Mouse (Mus musculus) neural tube, embryonic 12.5 days (tissue): ENCODE data around the gene Tspan5. TPM values are rescaled to one million over a fixed set of nuclear protein-coding genes. Genes with fewer than 3 reads are reported as not detected.

Experiments
- ATAC-seq: fragments of 200-750 bp; cut with Nextera tagmentation; 2 replicates; pipeline ENCODE4 v1.8.0; 2017; ENCODE audit warnings: low read depth, mild to moderate bottlenecking, moderate TSS enrichment, moderate library complexity; ENCODE audit not compliant: low FRiP score
- H3K27ac ChIP-seq: fragments of 300-500 bp; sonication (generic); 2 replicates; pipeline ENCODE4 v1.5.1; 2016
- H3K27me3 ChIP-seq: fragments of 300-500 bp; sonication (generic); replicated peaks from 2 replicates; pipeline ENCODE4 v1.6.1; 2016; ENCODE audit warnings: mild to moderate bottlenecking
- H3K36me3 ChIP-seq: fragments of 300-500 bp; sonication (generic); 2 replicates; pipeline ENCODE4 v1.6.1; 2016; ENCODE audit warnings: mild to moderate bottlenecking
- H3K4me1 ChIP-seq: fragments of 300-500 bp; sonication (generic); 2 replicates; pipeline ENCODE4 v1.6.1; 2016
- H3K4me2 ChIP-seq: fragments of 300-500 bp; sonication (generic); replicated peaks from 2 replicates; pipeline ENCODE4 v1.6.1; 2016; ENCODE audit warnings: mild to moderate bottlenecking
- H3K4me3 ChIP-seq: fragments of 300-500 bp; sonication (generic); 2 replicates; pipeline ENCODE4 v1.5.1; 2016
- H3K9ac ChIP-seq: fragments of 300-500 bp; sonication (generic); 2 replicates; pipeline ENCODE4 v1.6.1; 2016; ENCODE audit warnings: mild to moderate bottlenecking
- H3K9me3 ChIP-seq: fragments of 300-500 bp; sonication (generic); 2 replicates; pipeline ENCODE4 v1.6.1; 2016; ENCODE audit warnings: mild to moderate bottlenecking
- WGBS: fragments of 180-500 bp; shearing (Covaris S2); methylation state at CpG from one replicate; pipeline ENCODE4 v1.1.7; 2016; 5-methylcytosine and 5-hydroxymethylcytosine counted together
- polyA plus RNA-seq: library from polyadenylated mRNA; unstranded; fragments of >200 nt; fragmentation: Nextera tagmentation; extraction: Ambion mirVana; gene quantifications from 2 replicates; pipeline ENCODE4 v1.2.1, GENCODE M21; 2016

The Tspan5 gene
- polyA plus RNA-seq, 1 experiment from 2014 or later = 95.3 TPM

DNA sequence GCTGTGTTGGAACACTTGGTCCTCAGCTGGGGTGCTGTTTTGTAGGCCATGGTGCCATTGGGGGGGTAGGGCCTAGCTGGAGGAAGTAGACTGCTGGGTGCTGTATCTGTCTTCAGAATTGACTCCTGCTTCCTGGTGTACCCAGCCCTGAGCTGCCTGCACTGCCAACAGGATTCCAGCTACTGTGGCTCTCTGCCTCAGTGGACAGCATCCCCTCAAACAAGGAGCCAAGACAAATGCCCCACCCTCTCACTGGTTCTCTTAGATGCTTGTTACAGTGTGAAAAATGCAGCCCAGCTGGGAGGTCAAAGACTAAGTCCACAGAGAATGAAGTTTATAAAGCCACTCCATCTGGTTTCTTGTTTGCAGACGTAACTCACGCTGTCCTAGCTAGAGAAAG lies 101.2 kb downstream of the Tspan5 start:
- ATAC-seq = no peak
- H3K9ac ChIP-seq = no peak overlapping the region
- no peaks in the 10 kb centered on the region for H3K36me3 ChIP-seq
- H3K27me3 ChIP-seq = no peaks in the 10 kb centered on the region
- H3K27ac ChIP-seq = no peak overlapping the region
- WGBS = 73% methylated on average over 2 of the region's 2 CpGs
- peaks cover 20% of the 10 kb centered on the region; the same call in 1 of the 2 replicates for H3K4me1 ChIP-seq
- H3K4me3 ChIP-seq = no peak overlapping the region
- no peaks in the 10 kb centered on the region for H3K9me3 ChIP-seq
- H3K4me2 ChIP-seq = no peak overlapping the region

DNA sequence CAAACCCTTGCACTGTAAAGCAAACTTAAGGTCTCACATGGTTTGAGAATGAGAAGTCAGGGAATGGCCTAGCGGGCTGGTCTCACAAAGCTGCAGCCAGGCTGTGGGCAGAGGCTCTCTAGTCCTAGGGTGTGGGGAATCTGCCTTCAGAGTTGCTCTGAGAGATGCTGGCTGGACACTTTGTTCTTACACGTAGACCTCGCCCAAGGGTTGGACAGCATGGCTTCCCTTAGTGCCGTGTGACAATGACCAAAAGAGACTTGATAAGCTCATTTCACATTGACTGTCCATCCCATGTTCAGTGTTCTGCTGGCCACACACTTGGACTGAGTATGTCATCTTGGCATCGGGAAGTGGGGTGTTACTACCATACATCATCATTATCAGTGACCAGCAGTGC lies 101.6 kb downstream of the Tspan5 start:
- no peaks in the 10 kb centered on the region for H3K27me3 ChIP-seq
- H3K4me1 ChIP-seq = peaks cover 19% of the 10 kb centered on the region; the same call in 1 of the 2 replicates
- ATAC-seq = no peak
- H3K9me3 ChIP-seq = no peaks in the 10 kb centered on the region
- H3K4me2 ChIP-seq = no peak overlapping the region
- no peak overlapping the region for H3K27ac ChIP-seq
- WGBS = 96% methylated on average over 5 of the region's 5 CpGs
- H3K9ac ChIP-seq = no peak overlapping the region
- no peaks in the 10 kb centered on the region for H3K36me3 ChIP-seq
- no peak overlapping the region for H3K4me3 ChIP-seq

DNA sequence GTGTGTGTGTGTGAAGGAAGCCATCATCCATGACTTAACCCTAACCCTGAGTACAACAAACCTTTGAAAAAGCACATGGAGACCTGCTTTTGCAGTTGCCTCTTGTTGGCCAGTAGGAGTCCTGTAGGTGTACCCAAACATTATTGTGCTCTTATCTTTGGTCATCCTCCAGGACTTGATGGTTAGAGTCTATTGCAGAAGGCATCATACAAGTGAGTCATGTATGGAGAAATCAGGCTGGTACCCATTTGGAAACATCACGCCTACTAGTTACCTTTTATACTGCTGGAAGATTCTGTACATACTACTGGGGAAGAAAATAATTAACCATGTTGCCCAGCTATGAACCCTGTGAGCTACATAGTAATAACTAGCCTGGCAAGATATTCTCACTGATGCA lies 103.8 kb downstream of the Tspan5 start:
- no peak overlapping the region for H3K4me3 ChIP-seq
- no peaks in the 10 kb centered on the region for H3K27me3 ChIP-seq
- ATAC-seq = no peak
- H3K9ac ChIP-seq = no peak overlapping the region
- H3K36me3 ChIP-seq = no peaks in the 10 kb centered on the region
- H3K4me1 ChIP-seq = peaks cover 20% of the 10 kb centered on the region
- no peak overlapping the region for H3K4me2 ChIP-seq
- no peak overlapping the region for H3K27ac ChIP-seq
- no peaks in the 10 kb centered on the region for H3K9me3 ChIP-seq
- WGBS = 93% methylated on average over 1 of the region's 1 CpGs

DNA sequence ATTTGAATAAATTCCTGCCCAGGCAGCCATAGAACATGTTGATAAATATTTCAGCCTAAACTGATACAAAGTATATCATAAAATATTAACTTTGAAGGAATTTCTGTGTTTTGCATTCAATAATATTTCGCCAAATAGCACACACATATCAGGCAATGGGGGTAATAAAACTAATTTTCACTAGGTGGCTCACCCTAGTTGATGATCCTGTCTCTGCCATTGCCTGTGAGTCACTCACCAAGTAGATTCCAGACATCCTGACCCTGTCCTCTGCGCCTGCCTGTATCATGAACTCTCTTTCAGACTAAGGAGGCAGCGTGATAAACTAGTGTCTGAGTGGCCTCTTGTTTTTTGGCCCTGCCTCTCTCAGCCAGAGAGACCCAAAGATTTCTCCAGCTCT lies 105.8 kb downstream of the Tspan5 start:
- Histone ChIP-seq H3K4me2 (no peak overlapping the region), H3K36me3 (no peaks in the 10 kb centered on the region), H3K9ac (no peak overlapping the region), H3K27ac (no peak overlapping the region), H3K9me3 (no peaks in the 10 kb centered on the region), H3K4me1 (peaks cover 37% of the 10 kb centered on the region), H3K4me3 (no peak overlapping the region), H3K27me3 (no peaks in the 10 kb centered on the region)
- 95% methylated on average over 3 of the region's 3 CpGs for WGBS
- ATAC-seq = no peak

DNA sequence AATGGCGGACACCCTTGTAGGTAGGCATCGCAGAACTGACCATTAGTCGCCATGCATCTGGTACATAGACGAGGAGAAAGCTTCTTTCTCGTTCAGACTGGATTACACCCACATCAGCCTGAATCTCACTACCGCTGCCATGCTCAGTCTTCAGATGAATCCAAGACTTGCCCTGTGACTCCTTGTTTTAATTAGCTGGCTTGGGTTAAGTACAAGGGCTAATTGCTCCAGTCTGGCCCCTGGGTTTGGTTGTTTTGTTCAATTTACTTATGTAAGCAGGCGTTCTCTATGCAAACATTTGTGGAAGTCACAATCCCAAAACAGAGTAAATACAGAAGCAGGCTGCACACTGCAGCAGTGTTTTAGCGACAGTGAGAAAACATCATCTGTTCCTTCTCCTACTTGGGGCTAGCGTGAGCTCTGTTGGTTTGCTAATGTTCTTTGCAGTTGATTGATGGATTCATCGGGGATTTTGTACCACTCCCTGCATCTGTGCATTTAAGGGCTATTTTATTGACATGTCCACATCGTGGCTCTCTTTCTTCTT lies 107.8 kb downstream of the Tspan5 start:
- no peak for ATAC-seq
- H3K4me3 ChIP-seq = no peak overlapping the region
- no peak overlapping the region for H3K9ac ChIP-seq
- H3K36me3 ChIP-seq = no peaks in the 10 kb centered on the region
- H3K4me1 ChIP-seq = peaks cover 56% of the 10 kb centered on the region
- no peaks in the 10 kb centered on the region for H3K27me3 ChIP-seq
- H3K9me3 ChIP-seq = no peaks in the 10 kb centered on the region
- peak overlapping the region; percentile 21; the same call in 1 of the 2 replicates for H3K27ac ChIP-seq
- H3K4me2 ChIP-seq = no peak overlapping the region; the same call in 1 of the 2 replicates
- 50% methylated on average over 11 of the region's 11 CpGs for WGBS

DNA sequence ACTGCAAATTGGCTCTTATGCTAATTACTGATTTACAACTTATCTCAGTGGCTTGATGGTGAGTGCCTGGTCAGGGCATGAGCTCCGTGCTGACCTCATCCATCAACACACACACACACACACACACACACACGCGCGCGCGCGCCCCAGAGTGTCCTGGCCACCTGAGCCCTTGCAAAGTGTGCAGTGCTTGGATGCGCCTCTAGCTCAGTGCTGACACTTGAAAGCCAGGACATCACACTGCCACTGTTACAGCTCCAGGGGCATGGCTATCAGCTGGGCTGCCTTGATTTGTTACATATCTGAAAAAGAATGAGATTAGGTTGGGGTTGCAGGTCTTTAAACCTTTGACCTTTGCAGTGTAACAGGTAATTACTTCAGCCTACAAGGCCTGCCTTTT lies 109.9 kb downstream of the Tspan5 start:
- Histone ChIP-seq H3K27ac (no peak overlapping the region), H3K4me2 (no peak overlapping the region), H3K27me3 (no peaks in the 10 kb centered on the region), H3K36me3 (no peaks in the 10 kb centered on the region), H3K9me3 (no peaks in the 10 kb centered on the region), H3K9ac (no peak overlapping the region), H3K4me1 (peaks cover 76% of the 10 kb centered on the region), H3K4me3 (no peak overlapping the region)
- WGBS = 42% methylated on average over 8 of the region's 8 CpGs
- ATAC-seq = peak; percentile 49

DNA sequence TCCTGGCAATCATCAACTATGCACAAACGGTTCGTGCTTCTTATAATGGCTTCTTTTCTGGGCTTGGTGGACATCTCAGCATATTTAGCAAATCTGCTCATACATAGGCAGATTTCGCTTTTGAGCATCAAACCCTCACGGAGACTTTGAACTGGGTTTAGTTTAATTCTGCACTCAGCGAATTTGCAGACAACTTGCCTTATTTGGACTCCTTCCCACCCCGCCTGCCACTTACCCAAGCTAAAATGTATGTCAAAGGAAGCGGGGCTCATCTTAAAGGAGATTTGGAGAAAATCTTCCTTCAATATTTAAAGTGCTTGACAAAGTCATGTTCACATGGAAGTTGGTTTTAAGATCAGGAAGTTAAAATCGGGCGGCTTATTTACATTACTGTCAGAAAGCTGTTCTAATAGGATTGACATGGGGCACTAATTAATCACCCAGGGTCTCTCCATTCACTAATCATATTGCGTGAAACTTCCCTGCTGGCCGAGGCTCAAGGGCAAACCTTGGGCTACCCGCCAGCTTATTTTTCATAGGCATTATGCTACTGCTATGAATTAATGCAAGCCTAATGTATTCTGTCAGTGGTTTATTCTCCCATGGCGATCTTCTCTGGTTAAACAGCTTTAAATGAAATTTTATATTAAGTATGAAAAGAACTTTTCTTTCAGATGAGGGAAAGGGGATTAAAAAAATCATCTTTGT lies 111.1 kb downstream of the Tspan5 start:
- no peak for ATAC-seq
- WGBS = 50% methylated on average over 13 of the region's 13 CpGs
- H3K27ac ChIP-seq = no peak overlapping the region

DNA sequence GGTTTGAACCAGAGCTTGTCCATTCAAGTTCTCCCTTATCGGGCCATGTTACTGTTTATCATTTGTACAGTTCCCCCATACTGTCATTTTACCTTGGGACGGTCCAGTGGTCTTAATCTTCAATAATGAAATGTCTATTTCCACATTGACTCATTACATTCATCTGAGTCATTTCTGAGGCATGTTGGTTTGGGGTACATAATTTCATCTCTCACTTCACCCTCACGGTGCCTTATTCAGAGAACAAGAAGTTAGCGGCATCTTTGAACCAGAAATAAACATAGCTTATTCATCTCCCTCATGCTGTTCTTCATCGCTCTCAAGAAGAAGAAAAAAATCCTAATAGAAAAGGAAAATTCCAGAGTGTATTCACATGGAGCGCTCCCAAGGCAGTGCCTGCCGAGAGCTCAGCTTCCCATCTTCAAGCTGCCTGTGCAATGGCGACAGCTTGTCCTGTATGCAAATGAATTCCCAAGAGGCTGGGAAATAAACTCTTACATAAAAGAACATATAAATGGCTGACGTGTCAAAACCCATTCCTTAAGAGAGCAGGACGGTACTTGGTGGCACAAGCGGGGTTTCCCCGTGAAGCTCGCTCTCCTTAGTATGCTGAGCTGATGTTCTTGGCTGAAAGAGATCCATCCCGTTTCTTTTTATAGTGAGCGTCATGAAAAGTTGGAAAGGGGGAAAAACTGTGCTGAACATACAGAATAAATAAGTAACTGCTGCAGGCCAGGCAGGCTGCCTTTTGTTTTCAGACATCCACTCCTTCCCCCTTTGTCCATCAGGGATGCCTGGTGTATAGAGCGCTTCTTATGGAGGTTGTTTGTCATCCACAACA lies 112.2 kb downstream of the Tspan5 start:
- H3K9ac ChIP-seq = no peak overlapping the region
- H3K4me3 ChIP-seq = no peak overlapping the region
- WGBS = 30% methylated on average over 16 of the region's 16 CpGs
- no peaks in the 10 kb centered on the region for H3K36me3 ChIP-seq
- H3K27ac ChIP-seq = peak overlapping the region; percentile 67; the same call in 1 of the 2 replicates
- peaks cover 98% of the 10 kb centered on the region for H3K4me1 ChIP-seq
- peak overlapping the region; percentile 43 for H3K4me2 ChIP-seq
- no peaks in the 10 kb centered on the region for H3K9me3 ChIP-seq
- no peaks in the 10 kb centered on the region for H3K27me3 ChIP-seq
- peak; percentile 45 for ATAC-seq

More for the DNA sequence above, 111.1 kb downstream of the Tspan5 start:
- peaks cover 88% of the 10 kb centered on the region for H3K4me1 ChIP-seq
- H3K9ac ChIP-seq = no peak overlapping the region
- no peaks in the 10 kb centered on the region for H3K27me3 ChIP-seq
- H3K4me3 ChIP-seq = no peak overlapping the region
- peak overlapping the region; percentile 20; the same call in 1 of the 2 replicates for H3K4me2 ChIP-seq
- no peaks in the 10 kb centered on the region for H3K36me3 ChIP-seq
- no peaks in the 10 kb centered on the region for H3K9me3 ChIP-seq

DNA sequence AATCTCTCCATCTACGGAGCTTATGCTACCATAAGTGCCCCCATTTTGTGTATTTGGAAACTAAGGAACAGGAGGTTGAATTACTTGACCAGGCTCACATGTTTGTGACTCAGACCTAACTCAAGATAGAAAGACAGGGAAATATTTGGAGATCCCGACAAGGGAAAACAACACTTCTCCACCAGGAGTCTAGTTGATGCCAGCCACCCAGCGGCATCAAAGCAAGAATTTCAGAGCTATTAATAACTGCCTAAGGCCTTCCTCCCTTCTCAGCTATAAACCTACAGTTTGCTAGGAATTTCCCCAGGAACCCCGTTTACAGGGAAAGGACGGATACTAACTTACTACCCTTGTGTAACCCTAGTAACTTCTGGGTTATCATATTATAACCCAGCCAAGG lies 113.4 kb downstream of the Tspan5 start:
- 63% methylated on average over 5 of the region's 5 CpGs for WGBS

DNA sequence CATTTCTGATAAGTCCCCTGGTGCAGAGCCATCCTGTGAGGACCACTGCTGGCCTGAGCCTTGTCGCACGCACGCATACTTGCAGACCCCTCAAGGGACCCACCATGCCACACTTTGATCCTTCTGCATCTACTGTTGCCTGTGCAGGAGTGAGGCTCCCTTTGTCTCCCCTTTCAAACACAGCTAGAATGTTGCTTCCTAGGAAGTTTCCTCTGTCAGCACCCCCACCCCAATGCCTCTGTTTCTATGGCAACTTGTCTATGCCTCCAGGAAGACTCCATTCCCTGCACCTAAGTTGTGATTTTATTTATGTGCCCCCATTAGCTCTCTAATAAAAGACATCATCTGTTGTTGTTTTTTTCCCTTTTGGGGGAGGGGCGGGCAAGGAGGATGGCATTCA lies 115.0 kb downstream of the Tspan5 start:
- no peaks in the 10 kb centered on the region for H3K36me3 ChIP-seq
- ATAC-seq = peak; percentile 13
- H3K27ac ChIP-seq = peak overlapping the region; percentile 9
- 30% methylated on average over 4 of the region's 4 CpGs for WGBS
- H3K4me2 ChIP-seq = peak overlapping the region; percentile 29; the same call in 1 of the 2 replicates
- no peak overlapping the region for H3K9ac ChIP-seq
- peaks cover 96% of the 10 kb centered on the region for H3K4me1 ChIP-seq
- H3K9me3 ChIP-seq = no peaks in the 10 kb centered on the region
- no peaks in the 10 kb centered on the region for H3K27me3 ChIP-seq
- H3K4me3 ChIP-seq = no peak overlapping the region

More for the DNA sequence above, 113.4 kb downstream of the Tspan5 start:
- Histone ChIP-seq H3K36me3 (no peaks in the 10 kb centered on the region), H3K27me3 (no peaks in the 10 kb centered on the region), H3K9me3 (no peaks in the 10 kb centered on the region), H3K27ac (no peak overlapping the region), H3K4me1 (peaks cover 98% of the 10 kb centered on the region), H3K4me3 (no peak overlapping the region), H3K9ac (no peak overlapping the region), H3K4me2 (no peak overlapping the region)
- ATAC-seq = no peak

DNA sequence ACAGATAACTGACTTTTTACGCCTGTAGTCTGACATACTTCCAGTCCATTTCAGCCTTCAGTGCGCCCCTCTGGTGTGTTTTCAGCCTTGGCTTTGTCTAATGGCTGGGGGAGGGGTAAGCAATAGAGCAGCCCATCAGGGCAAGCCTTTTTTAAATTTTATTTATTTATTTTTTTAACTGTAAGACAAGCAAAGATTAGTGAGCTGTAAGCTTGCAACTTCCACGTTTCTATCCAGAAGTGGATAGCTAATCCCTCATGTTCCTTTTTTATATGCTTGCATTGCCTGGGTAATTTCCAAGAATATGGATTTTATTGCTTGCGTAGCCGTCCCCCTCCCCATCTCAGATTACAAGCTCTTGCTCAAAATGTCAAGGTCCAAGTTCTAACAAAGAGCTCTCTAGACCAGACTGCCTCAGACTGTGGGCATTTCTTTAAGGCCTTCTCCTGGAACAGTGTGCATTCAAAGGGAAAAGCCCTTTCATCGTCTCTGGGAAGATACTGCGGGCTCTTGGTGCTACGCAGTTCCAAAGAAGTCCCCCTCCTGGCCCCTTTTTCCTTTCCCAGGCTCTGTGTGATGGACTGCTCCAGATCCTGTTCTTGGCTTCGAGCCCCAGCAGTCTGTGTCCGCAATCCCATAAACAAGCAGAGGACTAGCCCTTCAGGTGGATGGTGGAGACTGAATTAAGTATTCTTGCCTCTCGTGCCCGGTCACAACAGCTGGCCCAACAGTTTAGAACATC lies 116.0 kb downstream of the Tspan5 start:
- Histone ChIP-seq H3K4me3 (no peak overlapping the region), H3K9ac (peak overlapping the region; percentile 26; the same call in 1 of the 2 replicates), H3K27ac (peak overlapping the region; percentile 57), H3K4me1 (peaks cover 86% of the 10 kb centered on the region), H3K36me3 (no peaks in the 10 kb centered on the region), H3K27me3 (no peaks in the 10 kb centered on the region), H3K9me3 (no peaks in the 10 kb centered on the region), H3K4me2 (peak overlapping the region; percentile 12; the same call in 1 of the 2 replicates)
- ATAC-seq = no peak
- WGBS = 18% methylated on average over 12 of the region's 12 CpGs
